Mouse (Mus musculus) bone marrow macrophage, adult 2 months (primary cell): ENCODE measurements at regions not wholly inside any gene's neighbourhood (a gene's known extent, or its start where the extent isn't known, plus 50 kb on each side); places are given as distances from the start of the nearest gene placed in this dataset.

Experiments
- CTCF ChIP-seq: IDR thresholded peaks from 2 replicates; pipeline ENCODE4 v1.5.1; 2012; ENCODE audit warnings: low read depth, mild to moderate bottlenecking, low read length, moderate library complexity
- POLR2A ChIP-seq: IDR thresholded peaks from 2 replicates; pipeline ENCODE4 v1.6.1; 2012; ENCODE audit warnings: mild to moderate bottlenecking, low read depth, low read length, borderline replicate concordance

DNA sequence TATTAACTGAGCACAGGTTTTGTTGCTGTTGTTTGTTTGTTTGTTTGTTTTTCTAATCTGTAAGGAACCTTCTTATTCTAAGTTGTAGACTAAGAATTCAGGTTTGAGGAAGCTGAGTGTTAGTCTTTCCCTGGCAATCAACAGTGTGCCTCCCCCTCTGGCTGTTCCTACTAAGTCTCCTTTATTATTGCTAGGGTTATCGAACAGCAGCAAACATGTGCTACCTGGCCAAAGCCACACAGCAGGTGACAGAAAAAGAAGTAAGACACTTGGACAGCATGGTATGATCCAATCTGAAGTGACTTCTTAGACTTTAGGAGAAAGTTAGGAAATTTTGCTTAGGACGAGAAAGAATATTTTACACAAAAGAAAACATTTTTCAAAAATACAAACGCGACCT is 163.3 kb downstream of the Gm12689 start:
- TF ChIP-seq CTCF (no peak), POLR2A (no peak)
